Mouse (Mus musculus) layer of hippocampus, postnatal 25 days (tissue): ENCODE results near the gene Ubxn1. TPM values are rescaled to one million over a fixed set of nuclear protein-coding genes. Genes with fewer than 3 reads are reported as not detected.
"Not testable (repeated sequence)": the region's sequence is repeated elsewhere in the genome, so short reads cannot be mapped to it uniquely, and the experiment has no call there.

ENCODE experiments used
- DNase-seq, 2 experiments: peaks; one replicate each; pipeline ENCODE4 v3.0.0; 2022; ENCODE audit warnings: mixed read lengths in 2 of 2, low spot score in 1 of 2; ENCODE audit errors: extremely low spot score in 1 of 2
- microRNA-seq, 2 experiments: library from miRNA; unstranded; fragments of <30 nt; microRNA quantifications; one replicate each; pipeline ENCODE4 v1.2.0; 2021
- total RNA-seq, 2 experiments: library from RNA; stranded (reverse); gene quantifications; 2 replicates each; pipeline ENCODE4 v1.2.3; 2021

The Ubxn1 gene
- total RNA-seq, 2 experiments from 2014 or later, result 92.2 to 98.9 TPM

GRCm38 (mm10) chr19:8897211-8897864 is 26.0 kb downstream of the Ubxn1 start:
- not testable (repeated sequence) for DNase-seq

- peak; percentile 86 to 87 for DNase-seq
Measured at GRCm38 (mm10) chr19:8897865-8898495, 26.7 kb downstream of the Ubxn1 start, which contains the start of gene Ganab. TSS of gene Ganab (plus strand) at chr19:8898071.

DNA sequence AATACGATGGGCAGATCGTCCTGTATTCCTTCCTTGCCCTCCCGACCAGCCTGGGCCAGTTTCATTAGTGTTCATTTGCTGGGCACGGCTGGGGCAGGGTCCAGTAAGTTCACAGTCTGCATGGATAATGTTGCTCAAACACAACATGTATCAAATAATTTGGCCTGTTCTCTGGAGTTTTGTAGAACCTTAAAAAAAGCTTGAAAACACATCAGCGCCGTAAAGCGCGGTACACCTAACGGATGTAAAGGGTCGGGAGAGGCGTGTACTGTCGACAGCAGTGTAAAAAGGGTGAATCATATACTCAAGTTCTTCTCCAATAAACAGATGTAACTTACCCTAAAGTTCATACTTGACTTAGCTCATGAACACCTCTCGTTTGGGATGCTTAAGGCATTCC is 27.3 kb downstream of the Ubxn1 start:
- no peak for DNase-seq

- DNase-seq, result no peak
Measured at GRCm38 (mm10) chr19:8899079-8899478, 27.8 kb downstream of the Ubxn1 start.

DNA sequence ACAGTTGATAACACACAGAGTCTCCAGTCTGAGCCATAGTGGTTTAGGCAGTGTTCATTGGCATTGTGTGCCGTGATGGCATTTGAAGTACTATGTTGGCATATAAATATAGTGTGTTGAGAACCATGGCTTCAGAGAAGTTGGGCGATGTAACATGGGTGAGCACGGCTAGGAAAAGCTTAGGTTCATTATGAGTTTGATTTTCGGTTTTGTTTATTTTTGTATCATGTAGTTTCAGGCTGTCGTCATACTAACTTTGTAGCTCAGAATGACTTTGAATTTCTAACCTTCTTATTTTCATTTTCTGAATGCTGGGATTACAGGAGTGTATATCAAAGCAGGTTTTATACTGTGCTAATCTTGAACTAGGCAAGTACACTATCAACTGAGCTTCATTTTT is 32.1 kb downstream of the Ubxn1 start:
- no peak for DNase-seq

GRCm38 (mm10) chr19:8908531-8908930 is 37.2 kb downstream of the Ubxn1 start:
- DNase-seq, result no peak

GRCm38 (mm10) chr19:8911810-8912209 is 40.5 kb downstream of the Ubxn1 start:
- DNase-seq, result no peak

DNA sequence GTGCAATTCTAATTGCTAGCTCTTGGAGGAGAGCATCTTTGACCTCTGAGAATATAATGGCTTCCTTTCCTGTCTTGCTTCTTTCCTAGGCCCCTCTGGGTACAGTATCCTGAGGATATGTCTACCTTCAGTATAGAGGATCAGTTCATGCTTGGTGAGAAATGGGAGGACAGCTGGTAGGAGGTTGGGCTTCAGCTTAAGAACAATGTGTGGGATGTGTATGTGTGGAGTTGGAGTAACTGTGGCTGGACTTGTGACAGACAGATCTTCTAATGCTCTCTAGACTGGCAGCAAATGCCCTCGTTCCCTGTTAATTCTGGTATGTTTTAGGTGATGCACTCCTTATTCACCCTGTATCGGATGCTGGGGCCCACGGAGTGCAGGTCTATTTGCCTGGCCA is 42.9 kb downstream of the Ubxn1 start:
- DNase-seq, result no peak

DNA sequence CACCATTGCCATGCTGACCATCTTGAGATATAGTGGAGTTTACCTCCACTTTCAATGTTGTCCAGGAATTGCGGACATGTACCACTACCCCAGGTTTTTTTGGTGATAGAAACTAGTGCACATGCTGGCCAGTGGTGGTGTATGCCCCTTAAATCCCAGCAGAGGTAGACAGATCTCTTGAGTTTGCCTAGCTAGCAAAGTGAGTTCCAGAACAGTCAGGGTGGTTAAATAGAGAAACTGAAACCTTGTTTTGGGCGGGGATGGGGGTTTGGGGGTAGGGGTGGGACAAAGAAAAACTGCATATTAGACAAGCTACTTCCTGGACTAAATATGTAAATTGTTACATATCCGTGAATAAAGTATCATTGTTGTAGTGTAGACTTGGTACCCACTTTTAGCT is 47.7 kb downstream of the Ubxn1 start:
- no peak for DNase-seq

DNA sequence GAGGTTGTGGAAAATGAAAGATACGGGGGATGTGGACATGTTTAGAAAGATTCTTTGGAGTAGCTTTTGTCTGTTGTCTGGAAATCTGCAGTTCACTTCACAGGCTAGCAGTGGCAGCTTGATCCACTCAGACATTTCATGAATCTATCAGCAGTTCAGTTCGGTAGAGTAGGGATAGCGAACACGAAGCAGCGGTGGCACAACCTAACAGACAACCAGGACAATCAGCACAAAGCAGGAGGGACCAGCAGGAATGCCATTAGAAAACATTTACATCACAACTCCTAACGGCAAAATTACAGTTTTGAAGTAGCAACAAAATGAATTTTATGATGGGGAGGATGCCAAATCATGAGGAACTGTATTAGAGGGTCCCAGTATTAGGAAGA is 48.4 kb downstream of the Ubxn1 start:
- no peak for DNase-seq

DNA sequence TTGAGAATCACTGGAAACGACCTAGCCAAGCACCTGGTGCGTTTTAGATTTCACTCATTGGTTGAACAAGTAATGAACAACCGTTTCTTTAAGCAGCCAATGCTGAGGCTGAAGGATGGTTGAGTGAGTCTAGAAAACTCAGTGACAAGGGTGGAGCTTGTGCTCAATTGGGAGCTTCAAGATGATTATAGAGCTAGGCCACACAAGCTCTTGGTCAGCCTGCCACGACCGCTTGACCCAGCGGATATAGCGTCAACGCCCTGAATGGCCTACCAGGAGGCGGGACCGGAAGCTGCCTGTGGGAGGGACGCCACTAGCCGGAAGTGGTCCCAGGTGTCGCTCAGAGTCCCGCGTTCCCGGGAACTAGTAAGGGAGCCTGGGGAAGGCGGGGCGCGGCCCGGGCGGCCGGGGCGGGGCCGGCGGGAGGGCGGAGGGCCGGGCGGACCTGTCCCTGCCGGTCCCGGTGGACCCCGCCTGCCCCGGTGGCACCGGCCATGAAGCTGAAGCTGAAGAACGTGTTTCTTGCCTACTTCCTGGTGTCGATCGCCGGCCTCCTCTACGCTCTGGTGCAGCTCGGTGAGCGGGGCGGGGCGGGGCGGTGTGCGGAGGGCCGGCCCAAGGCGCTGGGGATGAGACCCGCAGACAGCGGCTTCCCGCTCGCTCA is 48.9 kb downstream of the Ubxn1 start, which contains the start of gene B3gat3:
TSS of gene B3gat3 (plus strand) at position 302 of the 664 bp plus-strand sequence.
- peak; percentile 85 to 90 for DNase-seq

DNA sequence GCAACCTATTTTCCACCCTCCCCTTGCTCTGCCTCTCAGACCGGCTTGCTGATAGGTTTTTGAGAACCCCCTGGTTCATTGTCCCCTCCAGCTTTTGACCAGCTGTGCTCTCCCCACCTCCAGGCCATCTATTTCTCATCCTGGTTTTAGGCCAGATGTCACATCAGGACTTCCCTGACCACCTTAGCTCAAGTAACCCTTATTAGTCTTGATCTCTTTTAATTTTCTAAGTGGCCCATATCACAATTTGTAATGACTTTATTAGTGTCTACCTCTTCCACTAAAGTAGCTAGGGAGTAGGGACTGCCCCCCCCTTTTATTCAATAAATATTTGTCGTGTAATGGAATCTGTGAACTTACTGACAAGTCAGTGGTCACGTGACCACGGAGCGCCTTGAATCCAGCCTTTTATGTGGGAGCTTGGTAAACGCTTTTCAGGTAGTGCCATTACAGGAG is 49.6 kb downstream of the Ubxn1 start:
- DNase-seq, result no peak

DNA sequence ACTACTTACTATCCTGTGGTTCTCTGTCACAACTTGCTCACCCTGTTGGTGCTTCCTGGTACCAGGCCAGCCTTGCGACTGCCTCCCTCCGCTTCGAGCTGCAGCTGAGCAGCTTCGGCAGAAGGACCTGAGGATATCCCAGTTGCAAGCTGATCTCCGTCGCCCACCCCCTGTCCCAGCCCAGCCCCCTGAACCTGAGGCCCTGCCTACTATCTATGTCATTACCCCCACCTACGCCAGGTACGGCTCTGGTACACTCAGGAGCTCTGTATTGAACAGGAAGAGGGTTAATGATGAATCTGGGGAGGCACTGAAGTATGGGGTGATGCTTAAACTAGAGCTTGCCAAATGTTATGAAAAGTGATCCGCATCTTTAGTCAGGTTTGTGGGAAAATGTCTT is 50.4 kb downstream of the Ubxn1 start:
- no peak for DNase-seq

Small RNA genes lying within 50 kb of the gene (microRNA-seq; reads per million reads assigned to microRNA genes)
- 0 reads per million in 2 experiments for gene Mir5136

Other genes with a start within 250 kb of the Ubxn1 start
- gene Chrm1, start 207.7 kb upstream of the Ubxn1 start, total RNA-seq, result 100 to 1,000 TPM; 188 to 200 TPM
- gene Slc3a2, start 148.1 kb upstream of the Ubxn1 start, total RNA-seq, result 100 to 1,000 TPM; 155 to 170 TPM
- 10 to 100 TPM; 43.9 to 53.6 TPM for gene Wdr74, start 135.7 kb upstream of the Ubxn1 start, total RNA-seq
- 1 to 10 TPM in 1 of 2 experiments, not detected in 1; 1.5 TPM for gene 1700092M07Rik, start 130.8 kb upstream of the Ubxn1 start, total RNA-seq
- gene Stx5a, start 130.1 kb upstream of the Ubxn1 start, total RNA-seq, result 10 to 100 TPM; 59.9 to 70.7 TPM
- 10 to 100 TPM; 75.4 to 95.3 TPM for gene Nxf1, start 114.4 kb upstream of the Ubxn1 start, total RNA-seq
- gene Tmem223, start 100.5 kb upstream of the Ubxn1 start, total RNA-seq, result 100 to 1,000 TPM in 1 of 2 experiments, 10 to 100 TPM in 1; 92.1 to 101 TPM
- gene Tmem179b, start 97.0 kb upstream of the Ubxn1 start, total RNA-seq, result 10 to 100 TPM in 1 of 2 experiments, 1 to 10 TPM in 1; 8.5 to 10.1 TPM
- gene Taf6l, start 85.1 kb upstream of the Ubxn1 start, total RNA-seq, result 10 to 100 TPM; 13.8 to 14.1 TPM
- 100 to 1,000 TPM; 112 to 130 TPM for gene Polr2g, start 72.9 kb upstream of the Ubxn1 start, total RNA-seq
- gene Zbtb3, start 68.9 kb upstream of the Ubxn1 start, total RNA-seq, result 1 to 10 TPM; 6.4 to 6.6 TPM
- gene Ttc9c, start 52.2 kb upstream of the Ubxn1 start, total RNA-seq, result 10 to 100 TPM; 35.3 to 36.4 TPM
- gene Hnrnpul2, start 51.5 kb upstream of the Ubxn1 start, total RNA-seq, result 100 to 1,000 TPM; 109 to 120 TPM
- gene AC129217.1, start 41.7 kb upstream of the Ubxn1 start, total RNA-seq, result 1 to 10 TPM in 1 of 2 experiments, not detected in 1; 4.5 TPM
- gene Bscl2, start 34.0 kb upstream of the Ubxn1 start, total RNA-seq, result 100 to 1,000 TPM; 103 to 111 TPM
- gene Gng3, start 32.3 kb upstream of the Ubxn1 start, total RNA-seq, result 100 to 1,000 TPM; 188 to 192 TPM
- gene Lrrn4cl, start 20.7 kb upstream of the Ubxn1 start, total RNA-seq, result under 1 TPM; 0.28 to 0.47 TPM
- gene Uqcc3, start 9.4 kb downstream of the Ubxn1 start, total RNA-seq, result 10 to 100 TPM; 31.2 to 36.4 TPM
- 10 to 100 TPM; 10.1 to 16.2 TPM for gene Lbhd1, start 12.2 kb downstream of the Ubxn1 start, total RNA-seq
- gene Gm49403, start 12.4 kb downstream of the Ubxn1 start, total RNA-seq, result not detected
- 10 to 100 TPM; 22.0 to 25.7 TPM for gene 1810009A15Rik, start 17.4 kb downstream of the Ubxn1 start, total RNA-seq
- 1 to 10 TPM; 1.6 to 2.2 TPM for gene Gm49416, start 17.4 kb downstream of the Ubxn1 start, total RNA-seq
- 10 to 100 TPM; 26.1 to 27.0 TPM for gene Ints5, start 21.5 kb downstream of the Ubxn1 start, total RNA-seq
- 100 to 1,000 TPM; 116 to 122 TPM for gene Ganab, start 26.6 kb downstream of the Ubxn1 start, total RNA-seq
- gene B3gat3, start 48.9 kb downstream of the Ubxn1 start, total RNA-seq, result 100 to 1,000 TPM; 169 to 172 TPM
- 1 to 10 TPM; 4.8 to 6.4 TPM for gene Rom1, start 57.9 kb downstream of the Ubxn1 start, total RNA-seq
- gene Eml3, start 58.1 kb downstream of the Ubxn1 start, total RNA-seq, result 10 to 100 TPM in 1 of 2 experiments, 1 to 10 TPM in 1; 9.1 to 11.1 TPM
- 10 to 100 TPM; 51.2 to 58.4 TPM for gene Mta2, start 70.4 kb downstream of the Ubxn1 start, total RNA-seq
- 10 to 100 TPM; 19.4 to 20.1 TPM for gene Tut1, start 82.4 kb downstream of the Ubxn1 start, total RNA-seq
- 100 to 1,000 TPM; 215 to 256 TPM for gene Eef1g, start 95.5 kb downstream of the Ubxn1 start, total RNA-seq
- 10 to 100 TPM; 14.7 to 15.7 TPM for gene Ahnak, start 117.8 kb downstream of the Ubxn1 start, total RNA-seq
- not detected for gene Scgb1a1, start 216.5 kb downstream of the Ubxn1 start, total RNA-seq